Mouse (Mus musculus): ENCODE results near the gene Fras1. TPM values are rescaled to one million over a fixed set of nuclear protein-coding genes. Genes with fewer than 3 reads are reported as not detected.

Fras1 gene
- polyA plus RNA-seq, 1 experiment: 0.29 TPM

GRCm38 (mm10) chr5:96595793-96596192 lies 222.0 kb downstream of the Fras1 start:
- Histone ChIP-seq H3K4me1 (ENCODE audit: control insufficient read depth, insufficient read depth, insufficient read length, low read length) (no peaks in the 10 kb centered on the region), H3K27me3 (ENCODE audit: control insufficient read depth, insufficient read depth, low read length) (no peaks in the 10 kb centered on the region), H3K36me3 (ENCODE audit: control insufficient read depth, insufficient read depth, low read length) (no peaks in the 10 kb centered on the region), H3K4me3 (ENCODE audit: low read depth, low read length) (no peak overlapping the region), H3K27ac (ENCODE audit: insufficient read depth, low read depth, low read length) (no peak overlapping the region)
- no peak for TF ChIP-seq CTCF (IDR thresholded peaks at IDR 0.05; ENCODE audit: extremely low read depth, insufficient read length, insufficient replicate concordance, low read depth, low read length)
- no peak for TF ChIP-seq POLR2A (IDR thresholded peaks at IDR 0.05; ENCODE audit: low read depth, low read length)
- WGBS: 86% methylated on average over 5 of the region's 5 CpGs

- TF ChIP-seq POLR2A (IDR thresholded peaks at IDR 0.05; ENCODE audit: low read depth, low read length) (no peak), CTCF (IDR thresholded peaks at IDR 0.05; ENCODE audit: extremely low read depth, insufficient read length, insufficient replicate concordance, low read depth, low read length) (no peak)
- Histone ChIP-seq H3K4me3 (ENCODE audit: low read depth, low read length) (no peak overlapping the region), H3K36me3 (ENCODE audit: control insufficient read depth, insufficient read depth, low read length) (no peaks in the 10 kb centered on the region), H3K4me1 (ENCODE audit: control insufficient read depth, insufficient read depth, insufficient read length, low read length) (no peaks in the 10 kb centered on the region), H3K27ac (ENCODE audit: insufficient read depth, low read depth, low read length) (no peak overlapping the region), H3K27me3 (ENCODE audit: control insufficient read depth, insufficient read depth, low read length) (no peaks in the 10 kb centered on the region)
- WGBS: 84% methylated on average over 7 of the region's 7 CpGs
Measured at GRCm38 (mm10) chr5:96603974-96604769, 230.4 kb downstream of the Fras1 start.

- H3K4me3 ChIP-seq (ENCODE audit: low read depth, low read length): no peak overlapping the region
- 85% methylated on average over 5 of the region's 5 CpGs for WGBS
- H3K36me3 ChIP-seq (ENCODE audit: control insufficient read depth, insufficient read depth, low read length): no peaks in the 10 kb centered on the region
- H3K27me3 ChIP-seq (ENCODE audit: control insufficient read depth, insufficient read depth, low read length): no peaks in the 10 kb centered on the region
- TF ChIP-seq POLR2A (IDR thresholded peaks at IDR 0.05; ENCODE audit: low read depth, low read length) (no peak), CTCF (IDR thresholded peaks at IDR 0.05; ENCODE audit: extremely low read depth, insufficient read length, insufficient replicate concordance, low read depth, low read length) (no peak)
- H3K4me1 ChIP-seq (ENCODE audit: control insufficient read depth, insufficient read depth, insufficient read length, low read length): no peaks in the 10 kb centered on the region
- no peak overlapping the region for H3K27ac ChIP-seq (ENCODE audit: insufficient read depth, low read depth, low read length)
Measured at GRCm38 (mm10) chr5:96608036-96608435, 234.3 kb downstream of the Fras1 start.

- no peak overlapping the region for H3K4me3 ChIP-seq (ENCODE audit: low read depth, low read length)
- TF ChIP-seq CTCF (IDR thresholded peaks at IDR 0.05; ENCODE audit: extremely low read depth, insufficient read length, insufficient replicate concordance, low read depth, low read length): no peak
- no peak for TF ChIP-seq POLR2A (IDR thresholded peaks at IDR 0.05; ENCODE audit: low read depth, low read length)
- H3K4me1 ChIP-seq (ENCODE audit: control insufficient read depth, insufficient read depth, insufficient read length, low read length): no peaks in the 10 kb centered on the region
- H3K27ac ChIP-seq (ENCODE audit: insufficient read depth, low read depth, low read length): no peak overlapping the region
- no peaks in the 10 kb centered on the region for H3K36me3 ChIP-seq (ENCODE audit: control insufficient read depth, insufficient read depth, low read length)
- WGBS: 71% methylated on average over 3 of the region's 3 CpGs
- H3K27me3 ChIP-seq (ENCODE audit: control insufficient read depth, insufficient read depth, low read length): no peaks in the 10 kb centered on the region
Measured at GRCm38 (mm10) chr5:96608581-96609280, 235.0 kb downstream of the Fras1 start.

GRCm38 (mm10) chr5:96612077-96612476 lies 238.3 kb downstream of the Fras1 start:
- H3K27ac ChIP-seq (ENCODE audit: insufficient read depth, low read depth, low read length): no peak overlapping the region
- no peaks in the 10 kb centered on the region for H3K36me3 ChIP-seq (ENCODE audit: control insufficient read depth, insufficient read depth, low read length)
- no peaks in the 10 kb centered on the region for H3K4me1 ChIP-seq (ENCODE audit: control insufficient read depth, insufficient read depth, insufficient read length, low read length)
- WGBS: 79% methylated on average over 10 of the region's 10 CpGs
- no peaks in the 10 kb centered on the region for H3K27me3 ChIP-seq (ENCODE audit: control insufficient read depth, insufficient read depth, low read length)
- TF ChIP-seq CTCF (IDR thresholded peaks at IDR 0.05; ENCODE audit: extremely low read depth, insufficient read length, insufficient replicate concordance, low read depth, low read length) (no peak), POLR2A (IDR thresholded peaks at IDR 0.05; ENCODE audit: low read depth, low read length) (no peak)
- H3K4me3 ChIP-seq (ENCODE audit: low read depth, low read length): no peak overlapping the region

- Histone ChIP-seq H3K27me3 (ENCODE audit: control insufficient read depth, insufficient read depth, low read length) (no peaks in the 10 kb centered on the region), H3K36me3 (ENCODE audit: control insufficient read depth, insufficient read depth, low read length) (no peaks in the 10 kb centered on the region), H3K27ac (ENCODE audit: insufficient read depth, low read depth, low read length) (no peak overlapping the region), H3K4me3 (ENCODE audit: low read depth, low read length) (no peak overlapping the region), H3K4me1 (ENCODE audit: control insufficient read depth, insufficient read depth, insufficient read length, low read length) (no peaks in the 10 kb centered on the region; the same call in 1 of the 2 replicates)
- 26% methylated on average over 6 of the region's 6 CpGs for WGBS
- no peak for TF ChIP-seq POLR2A (IDR thresholded peaks at IDR 0.05; ENCODE audit: low read depth, low read length)
- no peak for TF ChIP-seq CTCF (IDR thresholded peaks at IDR 0.05; ENCODE audit: extremely low read depth, insufficient read length, insufficient replicate concordance, low read depth, low read length)
Measured at GRCm38 (mm10) chr5:96616954-96617646, 243.3 kb downstream of the Fras1 start.

- TF ChIP-seq POLR2A (IDR thresholded peaks at IDR 0.05; ENCODE audit: low read depth, low read length) (no peak), CTCF (IDR thresholded peaks at IDR 0.05; ENCODE audit: extremely low read depth, insufficient read length, insufficient replicate concordance, low read depth, low read length) (no peak)
- no peaks in the 10 kb centered on the region for H3K27me3 ChIP-seq (ENCODE audit: control insufficient read depth, insufficient read depth, low read length)
- no peak overlapping the region for H3K4me3 ChIP-seq (ENCODE audit: low read depth, low read length)
- no peaks in the 10 kb centered on the region; the same call in 1 of the 2 replicates for H3K4me1 ChIP-seq (ENCODE audit: control insufficient read depth, insufficient read depth, insufficient read length, low read length)
- 75% methylated on average over 2 of the region's 2 CpGs for WGBS
- no peaks in the 10 kb centered on the region for H3K36me3 ChIP-seq (ENCODE audit: control insufficient read depth, insufficient read depth, low read length)
- no peak overlapping the region for H3K27ac ChIP-seq (ENCODE audit: insufficient read depth, low read depth, low read length)
Measured at GRCm38 (mm10) chr5:96618008-96618407, 244.3 kb downstream of the Fras1 start.
